ENCODE assay signal across 21 mouse cellular contexts in genomic region chr10:116038150-116038549, GRCm38 (mm10).
A peak's percentile ranks its signal among the peaks of the same experiment; 100 is the strongest.
DNase-seq lines count a peak whose midpoint lies in the region; ATAC-seq lines count a peak whose summit lies in the region.
"Had no signal": no experiment of that assay in that cellular context is flagged by ENCODE, and none has a peak within 500 bp of the region (broad histone marks: within the 10 kb centered on the region; RNA-seq: fewer than 3 reads in every experiment).

No protein-coding gene starts in this region.

- DNase-seq in cerebellum, adult 9-11 months: peak; percentile 23
- no peak for DNase-seq in cerebellum, postnatal 10 days
- no peak for DNase-seq in frontal cortex, postnatal 36 days (ENCODE audit: low spot score in 2 of 2)
- peak; percentile 42 for DNase-seq in brain, embryonic 18.5 days (ENCODE audit: low read depth, low spot score)
- no peak for DNase-seq in right cerebral cortex, postnatal 4 days
- DNase-seq: adrenal gland, adult 2 months; adrenal gland, postnatal 14 days; cerebellum, adult 11 months; cerebellum, postnatal 36 days; gastrocnemius, postnatal 10 days; gastrocnemius, postnatal 36 days; heart, adult 2 months; heart, postnatal 14 days; heart, postnatal 4 days; kidney, adult 18-20 months had no signal

- peak; percentile 90 for ATAC-seq in frontal cortex, adult (ENCODE audit: low TSS enrichment)
- ATAC-seq: CD4-positive, CD25-positive, alpha-beta regulatory T cell, adult 4 months; forebrain, embryonic 15.5 days; hindbrain, postnatal 0 days; inflammation-experienced regulatory T-cells, adult 6 months; intestine, embryonic 16.5 days had no signal

Comparison
In these comparisons a context has a peak if more than half of its experiments do, and no peak if none do; other contexts are left out.
1. DNase-seq: peak in cerebellum, adult 9-11 months (single experiment) and brain, embryonic 18.5 days (single experiment); none in cerebellum, postnatal 10 days (0 of 2), frontal cortex, postnatal 36 days (0 of 2) and right cerebral cortex, postnatal 4 days (single experiment).